Mouse (Mus musculus) intestine, postnatal 0 days (tissue): ENCODE data around the gene Actr1a. TPM values are rescaled to one million over a fixed set of nuclear protein-coding genes. Genes with fewer than 3 reads are reported as not detected.
A peak's percentile ranks its signal among the peaks of the same experiment; 100 is the strongest.

ENCODE experiments used
- ATAC-seq: fragments of 200-750 bp; cut with Nextera tagmentation; 2 replicates; pipeline ENCODE4 v1.8.0; 2017; ENCODE audit warnings: mild to moderate bottlenecking, moderate TSS enrichment, moderate library complexity
- H3K27ac ChIP-seq: fragments of 300-500 bp; sonication (generic); 2 replicates; pipeline ENCODE4 v1.5.1; 2014; ENCODE audit warnings: mild to moderate bottlenecking, low read depth, low read length, moderate library complexity
- H3K27me3 ChIP-seq: fragments of 300-500 bp; sonication (generic); replicated peaks from 2 replicates; pipeline ENCODE4 v1.6.1; 2014; ENCODE audit warnings: low read length, mixed read lengths; ENCODE audit not compliant: control insufficient read depth, insufficient read depth
- H3K36me3 ChIP-seq: fragments of 300-500 bp; sonication (generic); 2 replicates; pipeline ENCODE4 v1.6.1; 2014; ENCODE audit warnings: mild to moderate bottlenecking, moderate library complexity; ENCODE audit not compliant: control insufficient read depth, insufficient read depth
- H3K4me1 ChIP-seq: fragments of 300-500 bp; sonication (generic); replicated peaks from 2 replicates; pipeline ENCODE4 v1.6.1; 2014; ENCODE audit warnings: antibody characterized with exemption, low read length, mixed read lengths; ENCODE audit not compliant: control insufficient read depth, insufficient read depth
- H3K4me2 ChIP-seq: fragments of 300-500 bp; sonication (generic); replicated peaks from 2 replicates; pipeline ENCODE4 v1.6.1; 2014; ENCODE audit warnings: low read depth, mild to moderate bottlenecking, moderate library complexity
- H3K4me3 ChIP-seq: fragments of 300-500 bp; sonication (generic); 2 replicates; pipeline ENCODE4 v1.5.1; 2014; ENCODE audit warnings: low read depth, low read length
- H3K9ac ChIP-seq: fragments of 300-500 bp; sonication (generic); 2 replicates; pipeline ENCODE4 v1.6.1; 2014; ENCODE audit warnings: mild to moderate bottlenecking, low read depth, low read length
- H3K9me3 ChIP-seq: fragments of 300-500 bp; sonication (generic); 2 replicates; pipeline ENCODE4 v1.6.1; 2016; ENCODE audit warnings: mixed run types; ENCODE audit not compliant: control insufficient read depth
- CTCF ChIP-seq: sonication (generic); IDR thresholded peaks from 2 replicates; pipeline ENCODE4 v1.5.1; 2016; ENCODE audit warnings: low read depth, mild to moderate bottlenecking, control low read depth, antibody characterized with exemption, moderate library complexity
- WGBS: fragments of 180-500 bp; shearing (Covaris S2); extraction: QIAGEN DNeasy Blood & Tissue Kit; methylation state at CpG from one replicate; pipeline ENCODE4 v1.1.7; 2014; 5-methylcytosine and 5-hydroxymethylcytosine counted together
- polyA plus RNA-seq: library from polyadenylated mRNA; unstranded; fragments of >200 nt; fragmentation: Nextera tagmentation; extraction: Ambion mirVana; gene quantifications from 2 replicates; pipeline ENCODE4 v1.2.1, GENCODE M21; 2015

Actr1a gene
- polyA plus RNA-seq, 1 experiment from 2014 or later: 100 TPM

- Histone ChIP-seq H3K27me3 (no peaks in the 10 kb centered on the region), H3K9me3 (no peaks in the 10 kb centered on the region), H3K4me3 (no peak overlapping the region), H3K4me2 (no peak overlapping the region), H3K4me1 (no peaks in the 10 kb centered on the region), H3K36me3 (peaks cover 88% of the 10 kb centered on the region), H3K9ac (no peak overlapping the region), H3K27ac (no peak overlapping the region)
- peak; percentile 65 for ATAC-seq
- no peak for TF ChIP-seq CTCF
- 86% methylated on average over 9 of the region's 9 CpGs for WGBS
Measured at GRCm38 (mm10) chr19:46382275-46382674, 13.3 kb downstream of the Actr1a start.

- Histone ChIP-seq H3K4me3 (no peak overlapping the region), H3K27me3 (no peaks in the 10 kb centered on the region), H3K9me3 (no peaks in the 10 kb centered on the region), H3K4me1 (0 out of 2 replicates have a peak, but pooled peaks cover 3% of the 10 kb centered on the region), H3K27ac (no peak overlapping the region), H3K9ac (no peak overlapping the region), H3K4me2 (no peak overlapping the region), H3K36me3 (peaks cover 43% of the 10 kb centered on the region)
- no peak for TF ChIP-seq CTCF
- WGBS: 14% methylated on average over 4 of the region's 4 CpGs
- ATAC-seq: no peak
Measured at GRCm38 (mm10) chr19:46375891-46376290, 19.7 kb downstream of the Actr1a start.

- H3K4me3 ChIP-seq: no peak overlapping the region
- H3K36me3 ChIP-seq: peaks cover 41% of the 10 kb centered on the region
- 54% methylated on average over 5 of the region's 5 CpGs for WGBS
- H3K4me2 ChIP-seq: no peak overlapping the region
- H3K4me1 ChIP-seq: 0 out of 2 replicates have a peak, but pooled peaks cover 3% of the 10 kb centered on the region
- no peaks in the 10 kb centered on the region for H3K27me3 ChIP-seq
- no peak overlapping the region for H3K9ac ChIP-seq
- H3K9me3 ChIP-seq: no peaks in the 10 kb centered on the region
- no peak for TF ChIP-seq CTCF
- H3K27ac ChIP-seq: no peak overlapping the region
- ATAC-seq: no peak
Measured at GRCm38 (mm10) chr19:46375489-46375888, 20.1 kb downstream of the Actr1a start.

GRCm38 (mm10) chr19:46374477-46375088 is 21.0 kb downstream of the Actr1a start:
- Histone ChIP-seq H3K27me3 (no peaks in the 10 kb centered on the region), H3K27ac (no peak overlapping the region), H3K9me3 (no peaks in the 10 kb centered on the region), H3K4me1 (0 out of 2 replicates have a peak, but pooled peaks cover 3% of the 10 kb centered on the region), H3K4me3 (no peak overlapping the region), H3K36me3 (peaks cover 36% of the 10 kb centered on the region), H3K9ac (no peak overlapping the region), H3K4me2 (no peak overlapping the region)
- no peak for TF ChIP-seq CTCF
- no peak for ATAC-seq
- WGBS: 63% methylated on average over 21 of the region's 21 CpGs

- TF ChIP-seq CTCF: peak; percentile 80
- Histone ChIP-seq H3K4me3 (no peak overlapping the region), H3K4me1 (no peaks in the 10 kb centered on the region), H3K36me3 (0 out of 2 replicates have a peak, but pooled peaks cover 6% of the 10 kb centered on the region), H3K9ac (no peak overlapping the region), H3K27ac (no peak overlapping the region), H3K4me2 (no peak overlapping the region), H3K27me3 (no peaks in the 10 kb centered on the region), H3K9me3 (no peaks in the 10 kb centered on the region)
- ATAC-seq: peak; percentile 26; the same call in 1 of the 2 replicates
- WGBS: 20% methylated on average over 4 of the region's 4 CpGs
Measured at GRCm38 (mm10) chr19:46369204-46369603, 26.3 kb downstream of the Actr1a start.

- no peak for TF ChIP-seq CTCF
- H3K4me3 ChIP-seq: no peak overlapping the region
- 0 out of 2 replicates have a peak, but pooled peaks cover 6% of the 10 kb centered on the region for H3K36me3 ChIP-seq
- no peaks in the 10 kb centered on the region for H3K4me1 ChIP-seq
- WGBS: 89% methylated on average over 21 of the region's 23 CpGs
- H3K4me2 ChIP-seq: no peak overlapping the region
- H3K27me3 ChIP-seq: no peaks in the 10 kb centered on the region
- H3K9ac ChIP-seq: no peak overlapping the region
- no peaks in the 10 kb centered on the region for H3K9me3 ChIP-seq
- no peak overlapping the region for H3K27ac ChIP-seq
- ATAC-seq: no peak
Measured at GRCm38 (mm10) chr19:46367798-46368590, 27.6 kb downstream of the Actr1a start.
